Mouse (Mus musculus): ENCODE data around the gene Doc2b.

- no peak for TF ChIP-seq CTCF (IDR thresholded peaks at IDR 0.05; ENCODE audit: borderline replicate concordance, insufficient read depth, low read length)
- TF ChIP-seq POLR2A (IDR thresholded peaks at IDR 0.05; ENCODE audit: low read depth, low read length) = no peak
Measured at GRCm38 (mm10) chr11:75751082-75751481, 44.8 kb downstream of the Doc2b start.

All from embryonic fibroblast, embryonic 13.5 days (primary cell).